Mouse (Mus musculus) megakaryocyte-erythroid progenitor cell, adult 5 weeks (primary cell): ENCODE data around the gene Dcst2. TPM values are rescaled to one million over a fixed set of nuclear protein-coding genes. Genes with fewer than 3 reads are reported as not detected.

Experiments used
- polyA plus RNA-seq: library from polyadenylated mRNA; stranded (reverse); fragments of >175 nt; gene quantifications from 2 replicates; pipeline ENCODE4 v1.2.3, GENCODE M21; 2012

Gene Dcst2
- polyA plus RNA-seq = not detected in 2 replicates

DNA sequence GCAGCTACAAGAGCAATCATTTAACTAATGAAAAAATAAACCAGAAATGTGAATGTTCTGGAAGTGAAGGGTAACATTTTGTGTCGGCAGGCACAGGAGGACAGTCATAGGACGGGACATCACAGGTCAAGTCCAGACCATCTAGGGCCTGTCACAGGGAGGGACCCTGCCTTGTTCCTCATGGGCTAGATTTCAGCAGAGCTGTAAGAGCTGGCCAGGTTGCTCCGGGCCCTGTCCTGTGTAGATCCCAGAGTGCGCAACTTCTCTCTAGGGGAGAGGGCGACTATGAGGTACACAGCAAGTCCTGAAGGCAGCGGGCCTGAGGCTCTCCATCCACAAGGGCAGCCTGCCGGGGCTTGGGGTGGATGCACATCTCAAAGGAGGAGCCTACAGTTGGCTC is at the start of gene Dcst2:
TSS of gene Dcst2 (plus strand) at position 301 of the 400 bp plus-strand sequence.

GRCm38 (mm10) chr3:89322514-89323165 is 39.1 kb upstream of the Dcst2 start, which contains the start of gene Efna3:
Gene Efna3, minus strand, starts transcription at chr3:89322965.

GRCm38 (mm10) chr3:89337721-89338578 is 23.8 kb upstream of the Dcst2 start, which contains the start of gene Efna4:
Gene Efna4, minus strand, starts transcription at chr3:89338028.

DNA sequence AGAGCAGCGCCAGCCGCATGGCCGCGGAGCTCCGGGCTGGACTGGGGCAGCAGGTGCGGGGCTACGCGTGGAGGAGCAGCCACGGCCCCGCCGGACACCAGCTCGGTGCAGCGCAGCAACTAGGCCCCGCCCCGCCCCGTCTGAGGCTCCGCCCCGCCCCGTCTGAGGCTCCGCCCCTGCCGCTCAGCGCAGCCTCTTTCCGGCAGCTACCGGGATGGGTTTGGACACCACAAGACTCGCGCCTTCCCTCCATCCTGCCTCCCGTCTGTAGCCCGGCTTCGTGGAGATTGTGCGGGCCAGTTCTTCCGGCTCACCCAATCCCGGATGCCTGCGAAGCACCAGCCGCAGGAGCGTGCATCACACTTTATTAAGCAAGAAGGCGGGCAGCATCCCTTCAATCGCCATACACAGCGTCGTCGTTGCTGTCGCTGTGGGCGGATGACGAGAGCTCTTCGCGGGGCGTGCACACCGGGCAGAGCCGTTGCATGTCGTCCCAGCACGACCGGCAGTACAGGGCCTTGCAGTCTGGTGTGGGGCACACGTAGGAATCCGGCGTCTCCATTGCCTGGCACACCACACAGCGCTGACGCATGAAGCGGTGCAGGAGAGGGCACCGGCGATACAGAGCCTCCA is 11.8 kb upstream of the Dcst2 start, which contains the start of gene Adam15:
TSS of gene Adam15 (minus strand) at position 128 of the 633 bp plus-strand sequence.

DNA sequence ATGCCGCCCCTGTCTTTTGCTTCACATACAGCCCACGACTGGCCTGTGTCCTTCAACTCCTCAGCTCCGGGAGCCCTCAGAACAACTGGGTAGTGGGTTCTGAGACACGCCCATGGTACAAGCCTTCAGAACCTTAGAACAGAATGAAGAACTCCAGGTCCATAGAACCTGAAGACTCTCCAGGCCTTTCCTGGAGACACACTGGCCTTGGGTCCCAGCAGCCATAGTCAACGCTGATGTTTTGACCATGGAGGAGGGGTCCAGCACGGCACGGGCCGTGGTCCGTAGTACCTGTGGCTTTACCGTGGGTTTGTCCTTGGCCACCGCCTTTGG is 3.3 kb downstream of the Dcst2 start, which contains the start of gene Dcst1:
TSS of gene Dcst1 (minus strand) at position 101 of the 333 bp plus-strand sequence.

DNA sequence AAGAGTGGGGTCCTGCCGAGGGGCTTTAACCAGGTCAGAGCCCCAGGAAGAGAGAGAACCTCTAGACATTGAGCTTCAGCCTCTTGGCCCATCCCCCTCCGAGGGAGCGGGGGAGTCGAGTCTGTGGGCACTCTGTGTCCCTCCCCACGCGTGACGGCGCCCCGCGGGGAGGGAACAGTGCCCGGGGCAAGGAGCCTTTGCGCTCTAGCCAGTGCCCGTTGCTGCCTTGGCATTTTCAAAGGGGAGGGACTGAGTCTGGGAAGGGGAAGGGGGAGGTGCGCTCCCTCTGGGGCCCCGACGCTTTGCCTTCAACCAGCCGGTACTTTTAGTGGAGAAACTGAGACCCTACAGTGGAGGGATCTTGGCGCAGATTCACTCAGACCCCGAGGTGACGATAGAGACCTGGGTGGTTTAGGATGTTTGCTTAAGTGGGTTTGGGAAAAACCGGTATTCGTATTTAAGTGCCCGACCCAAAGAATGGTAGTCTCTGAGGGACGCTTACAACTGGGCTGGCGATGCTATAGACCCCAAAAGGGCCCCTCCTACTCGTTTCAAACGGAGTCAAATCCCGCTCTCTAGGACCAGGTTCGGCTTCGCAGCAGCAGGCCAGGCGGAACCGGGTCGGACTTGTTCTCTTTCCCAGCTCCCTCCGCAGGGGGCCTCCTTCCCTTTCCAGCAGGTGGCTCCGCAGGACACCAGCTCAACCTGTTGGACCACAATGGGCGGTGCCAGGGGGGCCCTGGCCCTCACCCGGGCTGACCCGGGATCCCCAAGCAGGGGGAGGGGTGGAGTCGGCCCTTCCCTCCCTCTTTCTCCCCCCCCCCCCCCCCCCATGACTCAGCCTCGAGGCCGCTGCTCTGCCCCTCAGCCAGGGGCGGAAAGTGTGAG is 32.5 kb downstream of the Dcst2 start, which contains the start of gene Zbtb7b:
TSS of gene Zbtb7b (minus strand) at position 771 of the 888 bp plus-strand sequence.

GRCm38 (mm10) chr3:89402693-89403092 is 40.9 kb downstream of the Dcst2 start, which contains the start of gene Lenep:
Gene Lenep, minus strand, starts transcription at chr3:89402793.

GRCm38 (mm10) chr3:89411490-89412393 is 50.0 kb downstream of the Dcst2 start, which contains the start of gene Flad1:
Gene Flad1, minus strand, starts transcription at chr3:89411870.

GRCm38 (mm10) chr3:89418170-89418860 is 56.5 kb downstream of the Dcst2 start, which contains the start of the genes Cks1b and Shc1:
Gene Cks1b, minus strand, starts transcription at chr3:89418383.
Gene Shc1, plus strand, starts transcription at chr3:89418443.

Other genes starting within 250 kb of the Dcst2 start
- 27.8 and 36.5 TPM in 2 replicates for gene Pklr, start 225.8 kb upstream of the Dcst2 start, polyA plus RNA-seq
- 1.8 and 2.5 TPM in 2 replicates for gene Hcn3, start 201.8 kb upstream of the Dcst2 start, polyA plus RNA-seq
- gene Clk2, start 197.2 kb upstream of the Dcst2 start, polyA plus RNA-seq = 49.2 and 71.4 TPM in 2 replicates
- 366 and 382 TPM in 2 replicates for gene Scamp3, start 184.5 kb upstream of the Dcst2 start, polyA plus RNA-seq
- gene Fam189b, start 178.8 kb upstream of the Dcst2 start, polyA plus RNA-seq = 253 and 287 TPM in 2 replicates
- gene Gba, start 159.0 kb upstream of the Dcst2 start, polyA plus RNA-seq = 9.8 and 12.3 TPM in 2 replicates
- gene Thbs3, start 146.8 kb upstream of the Dcst2 start, polyA plus RNA-seq = 0.61 and 2.0 TPM in 2 replicates
- 318 and 336 TPM in 2 replicates for gene Mtx1, start 134.9 kb upstream of the Dcst2 start, polyA plus RNA-seq
- 0.56 and 0.64 TPM in 2 replicates for gene Muc1, start 132.9 kb upstream of the Dcst2 start, polyA plus RNA-seq
- 235 and 304 TPM in 2 replicates for gene Krtcap2, start 116.0 kb upstream of the Dcst2 start, polyA plus RNA-seq
- 9.2 and 11.3 TPM in 2 replicates for gene Trim46, start 115.7 kb upstream of the Dcst2 start, polyA plus RNA-seq
- 448 and 506 TPM in 2 replicates for gene Dpm3, start 102.6 kb upstream of the Dcst2 start, polyA plus RNA-seq
- 12.7 and 16.4 TPM in 2 replicates for gene Slc50a1, start 91.4 kb upstream of the Dcst2 start, polyA plus RNA-seq
- gene Efna1, start 80.8 kb upstream of the Dcst2 start, polyA plus RNA-seq = not detected in 2 replicates
- gene Efna3, start 39.0 kb upstream of the Dcst2 start, polyA plus RNA-seq = 0.83 and 0.91 TPM in 2 replicates
- gene Efna4, start 23.9 kb upstream of the Dcst2 start, polyA plus RNA-seq = 3.1 and 4.1 TPM in 2 replicates
- gene Adam15, start 12.0 kb upstream of the Dcst2 start, polyA plus RNA-seq = 195 and 256 TPM in 2 replicates
- gene Dcst1, start 3.3 kb downstream of the Dcst2 start, polyA plus RNA-seq = not detected in 2 replicates
- gene Zbtb7b, start 32.8 kb downstream of the Dcst2 start, polyA plus RNA-seq = 42.9 and 63.7 TPM in 2 replicates
- gene Lenep, start 40.8 kb downstream of the Dcst2 start, polyA plus RNA-seq = 0.05 and 0.10 TPM in 2 replicates
- 17.5 and 17.9 TPM in 2 replicates for gene Flad1, start 49.9 kb downstream of the Dcst2 start, polyA plus RNA-seq
- gene Cks1b, start 56.4 kb downstream of the Dcst2 start, polyA plus RNA-seq = 66.6 and 73.2 TPM in 2 replicates
- 117 and 151 TPM in 2 replicates for gene Shc1, start 56.5 kb downstream of the Dcst2 start, polyA plus RNA-seq
- gene Pygo2, start 68.2 kb downstream of the Dcst2 start, polyA plus RNA-seq = 111 and 155 TPM in 2 replicates
- gene Pbxip1, start 74.7 kb downstream of the Dcst2 start, polyA plus RNA-seq = 18.0 and 19.0 TPM in 2 replicates
- gene Pmvk, start 92.6 kb downstream of the Dcst2 start, polyA plus RNA-seq = 9.1 and 14.1 TPM in 2 replicates
- 0.02 and 0.08 TPM in 2 replicates for gene Kcnn3, start 158.2 kb downstream of the Dcst2 start, polyA plus RNA-seq